ENCODE assay signal across 9 mouse cellular contexts in the genomic region with DNA sequence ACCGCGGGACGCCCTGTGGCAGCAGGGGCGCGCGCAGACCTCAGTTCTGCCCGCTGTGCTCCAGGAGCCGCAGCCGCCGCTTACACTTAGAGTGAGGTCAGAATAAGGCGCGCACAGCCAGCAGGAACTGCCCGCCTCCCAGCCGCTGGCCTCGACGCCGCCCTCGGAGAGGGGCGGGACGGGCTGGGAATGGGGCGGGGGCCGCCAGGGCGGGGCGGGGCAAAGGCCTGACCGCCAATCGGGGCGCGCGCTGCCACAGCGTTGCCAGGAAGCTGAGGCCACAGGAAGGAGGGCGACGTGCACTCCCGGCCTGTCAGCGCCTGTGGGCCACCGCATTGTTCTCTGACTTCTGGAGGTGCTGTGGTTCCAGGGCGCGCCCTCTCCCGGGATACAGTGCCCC.
DNase-seq lines count a peak whose midpoint lies in the region; ATAC-seq and TF ChIP-seq lines count a peak whose summit lies in the region.
"Had no signal": no experiment of that assay in that cellular context is flagged by ENCODE, and none has a peak within 500 bp of the region (broad histone marks: within the 10 kb centered on the region; RNA-seq: fewer than 3 reads in every experiment).

No protein-coding gene starts in this region.

- no peak for TF ChIP-seq CTCF in forebrain, postnatal 0 days (IDR thresholded peaks at IDR 0.05; ENCODE audit: low read depth)

- peak overlapping the region; percentile 14; the same call in 1 of the 2 replicates for H3K4me3 ChIP-seq in forebrain, postnatal 0 days (ENCODE audit: low read depth, low read length)
- peak overlapping the region; percentile 42 for H3K4me3 ChIP-seq in hindbrain, embryonic 10.5 days
- peak overlapping the region; percentile 31 for H3K4me3 ChIP-seq in stomach, embryonic 14.5 days (ENCODE audit: low read depth, low read length)

- H3K9ac ChIP-seq in forebrain, postnatal 0 days, result no peak overlapping the region
- H3K9ac ChIP-seq in stomach, embryonic 14.5 days (replicated peaks; ENCODE audit: low read depth, low read length), result no peak overlapping the region

- DNase-seq in spleen, postnatal 36 days (ENCODE audit: low spot score in 2 of 2), result peak; percentile 1 to 9
- DNase-seq in spleen, adult 12 weeks (ENCODE audit: low spot score), result no peak
- DNase-seq in forebrain, postnatal 0 days, result peak; percentile 4
- peak; percentile 22 for DNase-seq in hindbrain, embryonic 10.5 days (ENCODE audit: low spot score)
- DNase-seq in left cerebral cortex, postnatal 36 days (ENCODE audit: low spot score in 2 of 2), result peak; percentile 4 to 5
- DNase-seq in adipocyte (ENCODE audit: low spot score), result no peak

- H3K27me3 ChIP-seq in forebrain, postnatal 0 days (ENCODE audit: insufficient read depth, low read length), result no peaks in the 10 kb centered on the region
- no peaks in the 10 kb centered on the region for H3K27me3 ChIP-seq in hindbrain, embryonic 10.5 days (ENCODE audit: insufficient read depth, poor library complexity, severe bottlenecking)
- no peaks in the 10 kb centered on the region for H3K27me3 ChIP-seq in stomach, embryonic 14.5 days (ENCODE audit: control insufficient read depth, insufficient read depth, low read length)

- WGBS in forebrain, postnatal 0 days, result 24% methylated on average over 35 of the region's 38 CpGs
- WGBS in hindbrain, embryonic 10.5 days, result 16% methylated on average over 38 of the region's 38 CpGs
- WGBS in stomach, embryonic 14.5 days, result 12% methylated on average over 30 of the region's 38 CpGs

- intact Hi-C loops in left cerebral cortex, postnatal 36 days (cut with DNase I), result no loop called here

- H3K36me3 ChIP-seq in forebrain, postnatal 0 days (ENCODE audit: insufficient read depth), result no peaks in the 10 kb centered on the region
- H3K36me3 ChIP-seq in hindbrain, embryonic 10.5 days, result no peaks in the 10 kb centered on the region
- H3K36me3 ChIP-seq in stomach, embryonic 14.5 days (ENCODE audit: control insufficient read depth, insufficient read depth, low read length), result no peaks in the 10 kb centered on the region
- H3K36me3 ChIP-seq: G1E had no signal

- no peak overlapping the region for H3K27ac ChIP-seq in forebrain, postnatal 0 days (ENCODE audit: low read depth, low read length)
- no peak overlapping the region for H3K27ac ChIP-seq in hindbrain, embryonic 10.5 days
- H3K27ac ChIP-seq in stomach, embryonic 14.5 days (ENCODE audit: low read length), result no peak overlapping the region

- no peak overlapping the region for H3K4me2 ChIP-seq in forebrain, postnatal 0 days (ENCODE audit: low read depth)
- peak overlapping the region; percentile 23; the same call in 1 of the 2 replicates for H3K4me2 ChIP-seq in stomach, embryonic 14.5 days (replicated peaks; ENCODE audit: low read depth, low read length)

- H3K4me1 ChIP-seq in forebrain, postnatal 0 days (ENCODE audit: insufficient read depth), result no peaks in the 10 kb centered on the region
- no peaks in the 10 kb centered on the region for H3K4me1 ChIP-seq in hindbrain, embryonic 10.5 days (replicated peaks)
- H3K4me1 ChIP-seq in stomach, embryonic 14.5 days (ENCODE audit: control insufficient read depth, insufficient read depth, low read length), result no peaks in the 10 kb centered on the region

- ATAC-seq in forebrain, postnatal 0 days, result peak; percentile 53; the same call in 1 of the 2 replicates
- peak; percentile 57 for ATAC-seq in megakaryocyte, adult 5-6 weeks (ENCODE audit: poor library complexity, severe bottlenecking)
- ATAC-seq in stomach, embryonic 14.5 days (ENCODE audit: insufficient number of reproducible peaks, insufficient read depth, low FRiP score, low read depth), result peak; percentile 94

- H3K9me3 ChIP-seq in forebrain, postnatal 0 days (ENCODE audit: low read length), result peaks cover 14% of the 10 kb centered on the region
- H3K9me3 ChIP-seq in hindbrain, embryonic 10.5 days, result peaks cover 72% of the 10 kb centered on the region
- H3K9me3 ChIP-seq in stomach, embryonic 14.5 days (ENCODE audit: control insufficient read depth, low read depth, low read length), result peaks cover 9% of the 10 kb centered on the region; the same call in 1 of the 2 replicates

Comparison
In these comparisons a context has a peak if more than half of its experiments do, and no peak if none do; other contexts are left out.
1. DNase-seq: peak in spleen, postnatal 36 days (2 of 2), forebrain, postnatal 0 days (single experiment), hindbrain, embryonic 10.5 days (single experiment) and left cerebral cortex, postnatal 36 days (2 of 2); none in spleen, adult 12 weeks (single experiment) and adipocyte (single experiment).
2. Peak in every context shown above with its lines, with median percentiles within 50 percentile points of each other: ATAC-seq and H3K4me3 ChIP-seq.